Mouse (Mus musculus) G1E (cell line): ENCODE measurements around the gene Msl2. TPM values are rescaled to one million over a fixed set of nuclear protein-coding genes. Genes with fewer than 3 reads are reported as not detected.

Source experiments
- ATAC-seq: 2 replicates; pipeline ENCODE4 v1.8.0; 2016; ENCODE audit warnings: mild to moderate bottlenecking; ENCODE audit not compliant: insufficient number of reproducible peaks, poor library complexity, low FRiP score, severe bottlenecking; ENCODE audit errors: extremely low read depth
- DNase-seq: peaks from one replicate; pipeline ENCODE4 v3.0.0; 2012; ENCODE audit warnings: low spot score
- H3K27me3 ChIP-seq: 2 replicates; pipeline ENCODE4 v1.6.1; 2012; ENCODE audit warnings: mild to moderate bottlenecking, low read length, inconsistent platforms; ENCODE audit not compliant: insufficient read depth
- H3K36me3 ChIP-seq: replicated peaks from 2 replicates; pipeline ENCODE3; 2012; ENCODE audit warnings: mild to moderate bottlenecking, inconsistent platforms
- H3K4me1 ChIP-seq: 2 replicates; pipeline ENCODE4 v1.6.1; 2012; ENCODE audit warnings: low read depth, low read length, inconsistent platforms, mixed read lengths; ENCODE audit not compliant: insufficient read depth
- H3K4me3 ChIP-seq: 2 replicates; pipeline ENCODE4 v1.5.1; 2012; ENCODE audit warnings: low read depth, mild to moderate bottlenecking, inconsistent platforms, low read length, moderate library complexity, mixed read lengths
- H3K9me3 ChIP-seq: replicated peaks from 2 replicates; pipeline ENCODE4 v1.6.1; 2012; ENCODE audit warnings: inconsistent platforms
- CTCF ChIP-seq: IDR thresholded peaks from 2 replicates; pipeline ENCODE4 v1.5.1; 2012; ENCODE audit warnings: low read depth, low read length, inconsistent platforms, mixed read lengths
- GATA1 ChIP-seq: IDR thresholded peaks from 2 replicates; pipeline ENCODE4 v1.6.1; 2012; ENCODE audit warnings: borderline replicate concordance, low read length, inconsistent platforms, mixed read lengths
- GATA2 ChIP-seq: IDR thresholded peaks from 2 replicates; pipeline ENCODE4 v1.6.1; 2012; ENCODE audit warnings: low read depth, low read length, inconsistent platforms, borderline replicate concordance
- POLR2AphosphoS5 ChIP-seq: IDR thresholded peaks from 2 replicates; pipeline ENCODE4 v1.6.1; 2012; ENCODE audit warnings: low read depth, low read length, inconsistent platforms; ENCODE audit not compliant: insufficient replicate concordance
- TAL1 ChIP-seq: conservative IDR thresholded peaks from 2 replicates; pipeline ENCODE4 v1.6.1; 2012; ENCODE audit warnings: low read depth, low read length, inconsistent platforms, mixed read lengths
- polyA plus RNA-seq: library from polyadenylated mRNA; stranded (reverse); fragments of >175 nt; gene quantifications from 2 replicates; pipeline ENCODE4 v1.2.3, GENCODE M21; 2012
- total RNA-seq, 2 experiments: library from RNA; stranded (forward) in 1 of 2; stranded (reverse) in 1 of 2; fragments of 200-1000 nt in 1 of 2; fragments of >200 nt in 1 of 2; fragmentation: Nextera tagmentation in 1 of 2; gene quantifications; 2 replicates each; pipeline ENCODE4 v1.2.3; 2014 to 2017

The Msl2 gene
- total and polyA plus RNA-seq, 3 experiments: 21.7 to 111 (median 29.1) TPM

GRCm38 (mm10) chr9:101072506-101072905 is 1.4 kb upstream of the Msl2 start:
- H3K9me3 ChIP-seq: 0 out of 2 replicates have a peak, but pooled peaks cover 5% of the 10 kb centered on the region
- ATAC-seq (no peak), DNase-seq (no peak)
- TF ChIP-seq GATA1 (no peak), POLR2AphosphoS5 (no peak), GATA2 (no peak)
- no peak overlapping the region; the same call in 1 of the 2 replicates for H3K4me3 ChIP-seq
- H3K4me1 ChIP-seq: peaks cover 11% of the 10 kb centered on the region
- H3K27me3 ChIP-seq: no peaks in the 10 kb centered on the region
- H3K36me3 ChIP-seq: peaks cover 20% of the 10 kb centered on the region

GRCm38 (mm10) chr9:101073041-101073986 is 587 bp upstream of the Msl2 start:
- ATAC-seq: peak; percentile 76
- H3K27me3 ChIP-seq: no peaks in the 10 kb centered on the region
- no peak for TF ChIP-seq GATA2
- no peak for TF ChIP-seq CTCF
- TF ChIP-seq GATA1: no peak
- TF ChIP-seq POLR2AphosphoS5: no peak
- no peak for TF ChIP-seq TAL1

GRCm38 (mm10) chr9:101074332-101075021 is 576 bp downstream of the Msl2 start:
- peaks cover 25% of the 10 kb centered on the region for H3K4me1 ChIP-seq
- peak overlapping the region; percentile 95 for H3K4me3 ChIP-seq
- H3K36me3 ChIP-seq: peaks cover 32% of the 10 kb centered on the region
- no peak for ATAC-seq
- H3K9me3 ChIP-seq: 0 out of 2 replicates have a peak, but pooled peaks cover 5% of the 10 kb centered on the region
- TF ChIP-seq GATA2 (no peak), CTCF (no peak), POLR2AphosphoS5 (no peak), GATA1 (no peak), TAL1 (no peak)
- no peaks in the 10 kb centered on the region for H3K27me3 ChIP-seq
- peak; percentile 74 for DNase-seq

More at GRCm38 (mm10) chr9:101073041-101073986, 587 bp upstream of the Msl2 start:
- H3K36me3 ChIP-seq: peaks cover 22% of the 10 kb centered on the region
- H3K4me1 ChIP-seq: peaks cover 14% of the 10 kb centered on the region
- DNase-seq: peak; percentile 97
- 0 out of 2 replicates have a peak, but pooled peaks cover 5% of the 10 kb centered on the region for H3K9me3 ChIP-seq
- peak overlapping the region; percentile 95 for H3K4me3 ChIP-seq

- DNase-seq: no peak
- no peak for ATAC-seq
- H3K36me3 ChIP-seq: peaks cover 38% of the 10 kb centered on the region
- 0 out of 2 replicates have a peak, but pooled peaks cover under 1% of the 10 kb centered on the region for H3K9me3 ChIP-seq
- TF ChIP-seq GATA2 (no peak), CTCF (no peak), POLR2AphosphoS5 (no peak), TAL1 (no peak), GATA1 (no peak)
- H3K4me1 ChIP-seq: peaks cover 28% of the 10 kb centered on the region
- no peaks in the 10 kb centered on the region for H3K27me3 ChIP-seq
- H3K4me3 ChIP-seq: peak overlapping the region; percentile 95
Observed at GRCm38 (mm10) chr9:101075091-101075581, 1.2 kb downstream of the Msl2 start.

GRCm38 (mm10) chr9:101075694-101076093 is 1.8 kb downstream of the Msl2 start:
- peaks cover 29% of the 10 kb centered on the region for H3K4me1 ChIP-seq
- ATAC-seq (no peak), DNase-seq (no peak)
- H3K4me3 ChIP-seq: peak overlapping the region; percentile 95
- TF ChIP-seq CTCF (no peak), TAL1 (no peak), GATA1 (no peak), GATA2 (no peak), POLR2AphosphoS5 (no peak)
- H3K36me3 ChIP-seq: peaks cover 41% of the 10 kb centered on the region
- H3K27me3 ChIP-seq: no peaks in the 10 kb centered on the region
- H3K9me3 ChIP-seq: no peaks in the 10 kb centered on the region
